Mouse (Mus musculus): Measurements from ENCODE around the gene 6030408B16Rik. TPM values are rescaled to one million over a fixed set of nuclear protein-coding genes. Genes with fewer than 3 reads are reported as not detected.

Gene 6030408B16Rik
- polyA plus RNA-seq, 1 experiment from 2014 or later, result 0.27 TPM

- Histone ChIP-seq H3K36me3 (replicated peaks) (peaks cover 47% of the 10 kb centered on the region), H3K4me1 (peaks cover 31% of the 10 kb centered on the region), H3K4me3 (no peak overlapping the region), H3K27ac (no peak overlapping the region), H3K9me3 (no peaks in the 10 kb centered on the region), H3K27me3 (ENCODE audit: poor library complexity, severe bottlenecking) (no peaks in the 10 kb centered on the region)
- 86% methylated on average over 6 of the region's 6 CpGs for WGBS
- no peak for DNase-seq (ENCODE audit: extremely low spot score, low spot score)
Measured at GRCm38 (mm10) chr15:101274380-101274779, 18.6 kb upstream of the 6030408B16Rik start.

DNA sequence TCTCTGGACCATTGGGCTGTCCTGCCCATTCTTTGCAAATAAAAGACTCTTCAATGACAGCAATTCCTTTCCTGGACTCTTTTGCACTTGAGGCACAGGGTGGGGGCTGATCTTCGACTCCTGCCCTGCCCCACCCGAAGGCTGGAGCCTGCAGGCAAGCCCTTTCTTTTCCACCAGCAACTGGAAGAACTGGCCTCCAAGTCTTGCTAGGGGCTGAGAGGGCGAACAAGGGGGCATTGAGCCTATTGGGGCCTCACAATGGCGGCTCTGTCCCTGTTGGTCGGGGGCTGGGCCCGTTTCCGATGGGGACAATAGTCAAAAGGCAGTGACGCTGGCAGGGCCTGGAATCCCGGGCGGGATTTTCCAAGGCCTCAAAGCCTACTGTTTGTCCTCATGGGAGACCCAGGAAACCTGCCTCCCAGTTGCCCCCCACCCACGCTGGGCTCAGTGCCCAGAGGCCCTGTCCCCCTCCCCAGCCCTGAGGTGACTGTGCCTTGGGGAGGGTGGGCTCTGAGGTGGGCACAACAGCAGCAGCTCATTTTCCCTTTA is 15.6 kb upstream of the 6030408B16Rik start:
- peak overlapping the region; percentile 86 for H3K27ac ChIP-seq
- peaks cover 37% of the 10 kb centered on the region for H3K4me1 ChIP-seq
- peak; percentile 65 for DNase-seq (ENCODE audit: extremely low spot score, low spot score)
- H3K27me3 ChIP-seq (ENCODE audit: poor library complexity, severe bottlenecking), result no peaks in the 10 kb centered on the region
- no peaks in the 10 kb centered on the region for H3K9me3 ChIP-seq
- H3K4me3 ChIP-seq, result no peak overlapping the region
- 20% methylated on average over 11 of the region's 11 CpGs for WGBS
- H3K36me3 ChIP-seq (replicated peaks), result peaks cover 20% of the 10 kb centered on the region

- Histone ChIP-seq H3K9me3 (no peaks in the 10 kb centered on the region), H3K27ac (peak overlapping the region; percentile 86), H3K4me3 (no peak overlapping the region), H3K36me3 (replicated peaks) (peaks cover 9% of the 10 kb centered on the region), H3K27me3 (ENCODE audit: poor library complexity, severe bottlenecking) (no peaks in the 10 kb centered on the region), H3K4me1 (peaks cover 44% of the 10 kb centered on the region)
- WGBS, result 65% methylated on average over 5 of the region's 5 CpGs
- DNase-seq (ENCODE audit: extremely low spot score, low spot score), result no peak
Measured at GRCm38 (mm10) chr15:101278589-101278988, 14.4 kb upstream of the 6030408B16Rik start.

- H3K36me3 ChIP-seq (replicated peaks), result no peaks in the 10 kb centered on the region
- DNase-seq (ENCODE audit: extremely low spot score, low spot score), result no peak
- no peaks in the 10 kb centered on the region for H3K9me3 ChIP-seq
- peaks cover 47% of the 10 kb centered on the region for H3K4me1 ChIP-seq
- H3K27ac ChIP-seq, result peak overlapping the region; percentile 27
- no peak overlapping the region for H3K4me3 ChIP-seq
- no peaks in the 10 kb centered on the region for H3K27me3 ChIP-seq (ENCODE audit: poor library complexity, severe bottlenecking)
- 77% methylated on average over 12 of the region's 12 CpGs for WGBS
Measured at GRCm38 (mm10) chr15:101279430-101279999, 13.5 kb upstream of the 6030408B16Rik start.

GRCm38 (mm10) chr15:101282471-101282870 is 10.5 kb upstream of the 6030408B16Rik start:
- H3K27me3 ChIP-seq (ENCODE audit: poor library complexity, severe bottlenecking), result no peaks in the 10 kb centered on the region
- 83% methylated on average over 5 of the region's 5 CpGs for WGBS

DNA sequence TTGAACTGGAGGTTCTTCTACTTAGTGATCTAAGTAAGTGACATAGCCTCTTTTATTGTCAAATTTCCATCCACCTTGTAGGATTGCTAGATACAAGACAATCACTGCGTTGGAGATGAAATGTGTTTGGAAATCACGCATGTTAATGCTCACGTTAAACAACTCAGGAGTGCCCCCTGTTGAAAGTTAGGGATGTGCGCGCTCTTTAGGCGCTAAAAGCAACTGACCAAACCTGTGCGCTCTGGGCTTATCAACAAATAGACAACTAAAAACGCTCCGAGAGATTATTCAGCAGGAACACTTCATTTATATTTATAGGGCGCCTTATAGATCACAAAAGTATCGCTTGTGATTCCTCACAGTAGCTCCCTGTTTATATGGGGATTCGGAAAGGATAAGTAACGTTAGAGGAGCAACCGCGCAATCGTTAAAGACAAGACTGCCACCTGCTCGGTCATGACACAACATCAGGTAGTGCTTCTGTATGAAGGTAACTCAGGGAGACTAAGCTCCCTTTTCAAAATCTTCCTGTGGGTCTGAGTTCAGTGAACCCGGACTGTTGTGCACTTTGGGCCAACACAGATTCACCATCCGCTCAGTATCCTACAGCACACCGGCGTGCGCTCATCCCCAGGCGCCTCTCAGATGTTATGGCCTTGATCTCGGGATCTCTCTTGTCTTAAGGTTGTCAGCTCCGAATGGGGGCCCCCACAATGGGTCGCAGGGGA is 9.7 kb upstream of the 6030408B16Rik start:
- H3K27me3 ChIP-seq (ENCODE audit: poor library complexity, severe bottlenecking), result no peaks in the 10 kb centered on the region
- DNase-seq (ENCODE audit: extremely low spot score, low spot score), result peak; percentile 53
- 2% methylated on average over 26 of the region's 26 CpGs for WGBS
- peak overlapping the region; percentile 95 for H3K27ac ChIP-seq
- H3K36me3 ChIP-seq (replicated peaks), result peaks cover 22% of the 10 kb centered on the region
- H3K9me3 ChIP-seq, result no peaks in the 10 kb centered on the region
- H3K4me1 ChIP-seq, result peaks cover 40% of the 10 kb centered on the region
- H3K4me3 ChIP-seq, result peak overlapping the region; percentile 83

More at GRCm38 (mm10) chr15:101282471-101282870, 10.5 kb upstream of the 6030408B16Rik start:
- peaks cover 49% of the 10 kb centered on the region for H3K4me1 ChIP-seq
- H3K27ac ChIP-seq, result peak overlapping the region; percentile 95; the same call in 1 of the 2 replicates
- H3K4me3 ChIP-seq, result no peak overlapping the region
- peaks cover 13% of the 10 kb centered on the region for H3K36me3 ChIP-seq (replicated peaks)
- no peaks in the 10 kb centered on the region for H3K9me3 ChIP-seq
- DNase-seq (ENCODE audit: extremely low spot score, low spot score), result no peak

DNA sequence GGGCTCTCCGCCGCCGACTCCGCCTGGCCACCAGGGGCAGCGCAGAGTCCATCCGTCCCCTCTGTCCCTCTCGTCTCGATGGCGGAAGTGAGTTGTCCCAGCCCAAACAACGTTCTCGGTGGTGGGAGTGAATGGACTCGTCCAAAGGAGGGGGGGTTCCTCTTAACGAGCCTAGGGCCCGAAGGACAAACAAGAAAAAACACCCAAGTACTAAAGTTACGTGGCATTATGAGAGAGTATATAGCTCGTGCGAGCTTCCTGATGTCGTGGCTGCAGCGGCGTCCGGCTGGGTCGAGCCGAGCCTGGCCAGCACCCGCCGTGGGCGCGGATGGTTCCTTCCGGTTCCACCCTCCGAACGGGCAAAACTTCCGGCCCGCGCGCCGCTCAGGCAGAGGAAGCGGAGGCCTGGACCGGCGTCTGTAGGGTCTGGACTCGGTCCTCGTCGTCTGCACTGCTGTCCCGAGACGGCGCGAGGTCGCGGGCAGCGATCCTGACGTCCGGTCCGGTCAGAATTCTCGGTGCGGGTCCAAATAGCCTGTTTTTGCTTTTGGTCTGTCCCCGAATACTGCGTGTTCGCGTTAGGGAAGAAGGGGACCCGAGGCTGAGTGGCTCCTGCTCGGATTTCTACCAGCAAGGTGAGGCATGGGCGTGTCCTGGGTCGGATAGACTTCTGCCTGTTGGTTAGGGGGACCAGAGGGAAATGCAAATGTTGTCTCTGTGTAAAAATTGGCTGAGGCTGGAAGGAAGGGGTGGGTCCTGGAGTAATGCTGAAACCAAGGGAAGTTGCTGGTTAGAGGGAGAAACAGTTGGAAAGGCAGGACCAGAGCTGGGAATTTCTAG is 8.9 kb upstream of the 6030408B16Rik start, which contains the start of gene Atg101:
TSS of gene Atg101 (plus strand) at position 362 of the 840 bp plus-strand sequence.
- peak within 1 kb of the TSS; percentile 83 for H3K4me3 ChIP-seq
- peak; percentile 93 for DNase-seq (ENCODE audit: extremely low spot score, low spot score)
- peaks cover 30% of the 10 kb centered on the region for H3K36me3 ChIP-seq (replicated peaks)
- H3K27ac ChIP-seq, result peak within 1 kb of the TSS; percentile 95
- H3K27me3 ChIP-seq (ENCODE audit: poor library complexity, severe bottlenecking), result no peaks in the 10 kb centered on the region
- under 1% methylated on average over 61 of the region's 61 CpGs for WGBS
- no peaks in the 10 kb centered on the region for H3K9me3 ChIP-seq
- peaks cover 33% of the 10 kb centered on the region for H3K4me1 ChIP-seq

DNA sequence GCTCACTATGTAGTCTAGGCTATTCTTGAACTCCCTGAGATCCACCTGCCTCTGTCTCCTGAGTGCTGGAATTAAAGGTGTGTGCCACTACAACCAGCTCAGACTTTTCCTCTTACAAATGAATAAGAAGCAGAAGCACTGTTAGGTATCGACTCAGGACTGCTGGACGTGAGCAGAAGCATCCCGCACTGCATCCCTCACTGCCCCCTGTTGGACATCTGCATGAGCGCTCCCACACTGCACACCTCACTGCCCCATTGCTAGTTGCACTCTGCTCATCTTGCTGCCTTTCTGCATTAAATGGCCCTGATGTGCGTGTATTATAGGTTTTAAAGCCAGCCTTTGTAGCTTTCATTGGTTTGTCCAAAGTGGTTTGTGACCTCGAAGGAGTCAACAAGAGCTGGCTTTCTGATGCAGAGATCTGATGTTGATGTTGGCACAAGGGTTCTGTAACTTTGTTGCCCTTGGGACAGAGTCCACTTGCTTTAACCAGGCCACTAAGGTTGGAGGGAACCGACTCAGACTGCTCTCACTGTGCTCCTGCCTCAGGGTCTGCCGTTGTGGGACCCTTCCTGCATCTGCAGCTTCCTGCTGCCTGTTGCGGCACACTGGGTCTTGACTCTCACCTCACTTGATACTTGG is 6.8 kb upstream of the 6030408B16Rik start:
- DNase-seq (ENCODE audit: extremely low spot score, low spot score), result no peak
- Histone ChIP-seq H3K36me3 (replicated peaks) (peaks cover 51% of the 10 kb centered on the region), H3K4me3 (no peak overlapping the region), H3K27ac (no peak overlapping the region), H3K27me3 (ENCODE audit: poor library complexity, severe bottlenecking) (no peaks in the 10 kb centered on the region), H3K4me1 (peaks cover 26% of the 10 kb centered on the region), H3K9me3 (no peaks in the 10 kb centered on the region)
- WGBS, result 69% methylated on average over 9 of the region's 9 CpGs

DNA sequence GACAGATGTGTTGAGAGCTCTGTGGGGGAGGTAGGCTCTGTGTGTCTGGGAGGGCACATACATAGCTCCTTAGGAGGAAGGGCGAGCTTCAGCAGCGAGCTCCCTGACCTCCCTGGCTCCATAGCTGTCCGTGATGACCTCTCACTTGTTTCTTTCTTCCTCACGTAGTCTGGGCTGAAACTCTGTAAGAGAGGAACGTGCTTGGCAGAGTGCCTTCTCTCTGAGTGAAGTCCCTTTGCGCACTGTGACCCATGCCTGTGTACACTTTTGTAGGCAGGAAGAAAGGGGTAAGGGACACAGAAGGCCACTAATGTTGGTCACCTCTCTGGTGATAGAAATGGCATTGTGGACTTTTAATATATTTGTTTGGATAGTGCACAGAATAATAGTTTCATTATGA is 5.7 kb upstream of the 6030408B16Rik start:
- Histone ChIP-seq H3K27ac (no peak overlapping the region), H3K4me1 (peaks cover 26% of the 10 kb centered on the region), H3K27me3 (ENCODE audit: poor library complexity, severe bottlenecking) (no peaks in the 10 kb centered on the region), H3K9me3 (no peaks in the 10 kb centered on the region), H3K36me3 (replicated peaks) (peaks cover 60% of the 10 kb centered on the region), H3K4me3 (no peak overlapping the region)
- WGBS, result 95% methylated on average over 6 of the region's 6 CpGs
- DNase-seq (ENCODE audit: extremely low spot score, low spot score), result no peak

DNA sequence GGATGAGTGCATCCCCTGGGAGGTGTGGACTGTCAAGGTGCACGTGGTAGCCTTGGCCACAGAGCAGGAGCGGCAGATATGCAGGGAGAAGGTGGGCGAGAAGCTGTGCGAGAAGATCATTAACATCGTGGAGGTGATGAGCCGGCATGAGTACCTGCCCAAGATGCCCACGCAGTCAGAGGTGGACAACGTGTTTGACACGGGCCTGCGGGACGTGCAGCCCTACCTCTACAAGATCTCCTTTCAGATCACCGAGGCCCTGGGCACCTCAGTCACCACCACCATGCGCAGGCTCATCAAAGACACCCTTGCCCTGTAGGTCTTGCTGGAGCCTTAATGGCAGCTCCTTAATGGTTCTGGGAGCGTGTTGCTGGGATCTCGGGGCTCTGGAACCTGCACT is 2.7 kb upstream of the 6030408B16Rik start:
- no peak for DNase-seq (ENCODE audit: extremely low spot score, low spot score)
- H3K4me3 ChIP-seq, result no peak overlapping the region
- peaks cover 60% of the 10 kb centered on the region for H3K36me3 ChIP-seq (replicated peaks)
- H3K27me3 ChIP-seq (ENCODE audit: poor library complexity, severe bottlenecking), result no peaks in the 10 kb centered on the region
- 96% methylated on average over 15 of the region's 15 CpGs for WGBS
- peaks cover 13% of the 10 kb centered on the region for H3K4me1 ChIP-seq
- H3K9me3 ChIP-seq, result no peaks in the 10 kb centered on the region
- H3K27ac ChIP-seq, result no peak overlapping the region

GRCm38 (mm10) chr15:101292012-101292411 is 1.0 kb upstream of the 6030408B16Rik start:
- H3K36me3 ChIP-seq (replicated peaks), result peaks cover 52% of the 10 kb centered on the region
- WGBS, result 88% methylated on average over 3 of the region's 3 CpGs
- no peaks in the 10 kb centered on the region for H3K9me3 ChIP-seq
- H3K27me3 ChIP-seq (ENCODE audit: poor library complexity, severe bottlenecking), result no peaks in the 10 kb centered on the region
- DNase-seq (ENCODE audit: extremely low spot score, low spot score), result no peak
- no peak overlapping the region for H3K4me3 ChIP-seq
- no peak overlapping the region for H3K27ac ChIP-seq
- peaks cover 6% of the 10 kb centered on the region; the same call in 1 of the 2 replicates for H3K4me1 ChIP-seq

Data from forebrain, embryonic 10.5 days (tissue).